Mouse (Mus musculus) erythroblast, embryonic 14.5 days (primary cell): ENCODE measurements around the gene Sgms1.

Experiments
- GATA1 ChIP-seq: IDR thresholded peaks from 2 replicates; pipeline ENCODE4 v1.6.1; 2012; ENCODE audit warnings: low read length, inconsistent platforms, mixed read lengths
- TAL1 ChIP-seq: IDR thresholded peaks from 3 replicates; pipeline ENCODE4 v1.6.1; 2012; ENCODE audit warnings: low read length, inconsistent platforms, mixed read lengths

DNA sequence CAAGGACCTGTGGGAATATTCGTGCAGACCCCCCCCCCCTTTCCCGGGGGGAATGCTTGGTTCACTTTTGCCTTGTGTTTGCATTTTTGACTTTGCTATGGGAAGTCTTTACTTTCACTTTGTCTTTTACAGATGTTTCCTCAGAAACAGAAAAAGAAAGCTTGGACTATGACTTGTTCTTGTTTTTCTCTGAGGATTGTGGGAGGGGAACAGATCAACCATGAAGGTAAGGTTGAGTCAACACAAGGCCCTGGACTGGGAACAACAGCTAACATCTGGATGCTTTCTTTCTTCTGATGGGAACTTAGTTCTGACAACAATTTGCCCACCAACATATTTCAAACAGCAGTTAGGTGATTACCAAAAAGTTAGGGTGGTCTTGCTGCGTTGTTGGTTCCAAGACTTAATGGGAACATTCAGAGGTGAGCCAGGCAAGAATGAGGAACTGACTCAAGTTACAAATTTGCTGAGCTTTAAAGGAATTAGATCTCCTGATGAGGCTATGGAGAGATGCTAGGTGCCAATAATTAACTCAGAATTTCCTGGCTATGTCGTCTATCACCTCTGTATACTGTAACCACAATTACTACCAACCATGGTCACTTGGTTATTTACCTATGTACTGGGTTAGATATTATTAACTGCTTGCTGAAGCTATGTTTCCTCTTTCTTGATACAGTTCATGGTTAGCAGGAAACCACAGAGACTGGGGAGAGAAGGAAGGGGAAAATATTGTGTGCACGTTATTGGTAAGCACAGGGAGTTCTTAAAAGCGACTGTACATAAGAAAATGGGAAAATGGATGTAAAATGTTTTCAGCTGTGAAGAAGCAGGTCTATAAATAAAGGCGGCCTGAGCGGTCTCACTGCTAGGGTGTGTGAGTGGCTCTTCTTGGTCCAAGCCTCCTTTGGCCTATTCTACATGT lies 277.4 kb downstream of the Sgms1 start:
- no peak for TF ChIP-seq GATA1
- TF ChIP-seq TAL1: no peak
